Mouse (Mus musculus) adipose tissue, adult 10 weeks (tissue): ENCODE measurements around the gene Hagh. TPM values are rescaled to one million over a fixed set of nuclear protein-coding genes. Genes with fewer than 3 reads are reported as not detected.

Source experiments
- polyA plus RNA-seq: library from polyadenylated mRNA; stranded (reverse); fragments of 350-450 nt; fragmentation: Illumina TruSeq; extraction: RNeasy Lipid Tissue Mini Kit (QIAGEN cat#74804); gene quantifications from one replicate; pipeline ENCODE4 v1.2.3, GENCODE M21; 2014; ENCODE audit warnings: low read depth, low replicate concordance

Gene Hagh
- 75.0 TPM for polyA plus RNA-seq

GRCm38 (mm10) chr17:24839842-24840241, at the start of gene Hagh:
Gene Hagh, plus strand, starts transcription at chr17:24840143.

GRCm38 (mm10) chr17:24803952-24804951, 35.7 kb upstream of the Hagh start, which contains the start of gene Meiob:
Gene Meiob, plus strand, starts transcription at chr17:24804289.

DNA sequence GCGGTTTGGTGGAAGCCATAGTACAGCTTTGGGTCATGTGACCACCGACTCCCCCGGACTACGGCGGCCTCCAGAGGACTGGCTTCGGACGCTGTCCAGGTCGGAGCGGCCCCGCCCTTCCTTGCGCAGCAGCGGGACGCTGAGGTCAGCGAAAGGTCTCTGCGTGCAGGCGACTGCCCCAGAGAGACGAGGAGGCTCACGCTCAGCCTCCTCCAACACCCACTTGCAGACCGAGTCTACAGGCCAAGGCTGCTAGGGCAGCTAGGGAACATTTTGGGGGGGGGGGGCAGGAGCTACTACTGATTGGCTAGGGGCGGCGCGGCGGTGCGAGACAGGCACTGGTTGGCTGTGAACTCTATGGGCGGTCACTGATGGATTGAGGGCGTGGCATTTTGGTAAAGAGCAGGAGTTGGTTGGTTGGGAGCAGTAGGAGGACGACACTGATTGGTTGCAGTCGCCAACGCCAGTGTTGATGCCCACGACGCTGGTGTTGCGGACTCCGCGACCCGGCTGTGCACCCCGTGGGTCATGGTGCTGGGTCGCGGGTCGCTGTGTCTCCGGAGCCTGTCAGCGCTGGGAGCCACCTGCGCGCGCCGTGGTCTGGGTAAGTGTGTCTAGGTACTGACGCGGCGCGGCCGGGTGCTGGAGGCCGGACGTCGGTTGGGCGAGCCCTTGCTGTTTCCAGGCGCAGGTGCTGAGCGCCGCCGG, 10.3 kb downstream of the Hagh start, which contains the start of gene Fahd1:
Gene Fahd1 (minus strand): TSS at position 300 of the 708 bp plus-strand sequence.

GRCm38 (mm10) chr17:24865776-24866175, 25.8 kb downstream of the Hagh start, which contains the start of gene Igfals:
Gene Igfals, plus strand, starts transcription at chr17:24865997.

DNA sequence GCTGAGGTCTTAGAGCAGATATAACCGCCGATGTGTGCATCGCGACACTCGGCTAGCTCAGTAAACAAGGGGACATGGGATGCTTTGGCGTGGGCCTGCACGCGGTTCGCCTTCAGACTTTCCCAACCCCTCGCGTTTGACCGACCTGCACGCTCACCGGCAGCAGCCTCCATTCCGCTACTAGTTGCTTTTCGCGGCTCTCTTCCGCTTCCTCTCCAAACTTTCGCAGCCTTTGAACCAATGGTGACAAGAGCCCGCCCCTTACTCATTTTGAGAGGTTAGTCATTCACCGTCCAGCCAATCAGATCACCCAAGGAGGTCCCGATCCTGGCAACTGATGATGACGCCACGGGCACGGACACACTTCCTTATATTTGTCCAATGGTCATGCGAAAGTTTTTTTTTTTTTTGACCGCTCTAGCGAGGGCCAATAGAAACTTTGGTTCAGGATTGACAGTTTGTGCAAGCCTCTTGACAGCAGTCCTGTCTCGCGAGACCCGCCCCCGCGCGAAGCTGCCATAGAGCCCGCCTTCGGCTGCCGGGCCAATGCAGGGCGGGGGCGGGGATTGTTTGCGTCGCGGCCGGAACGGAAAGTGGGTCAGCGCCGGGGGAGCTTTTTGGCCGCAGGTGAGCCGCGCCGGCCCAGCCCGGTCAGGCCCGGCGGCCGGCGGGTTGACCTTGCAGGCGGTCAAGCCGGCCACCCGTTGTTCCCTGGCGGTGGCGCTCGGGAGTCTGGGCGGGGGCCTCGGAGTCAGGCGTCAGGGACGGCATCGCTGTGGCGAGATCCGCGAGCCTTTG, 46.4 kb downstream of the Hagh start, which contains the start of the genes Nubp2 and Spsb3:
Gene Nubp2 (minus strand): TSS at position 216 of the 798 bp plus-strand sequence.
Gene Spsb3 (plus strand): TSS at position 510 of the 798 bp plus-strand sequence.

GRCm38 (mm10) chr17:24894995-24895547, 55.1 kb downstream of the Hagh start, which contains the start of the genes Eme2 and Mrps34:
Gene Eme2, minus strand, starts transcription at chr17:24895087.
Gene Mrps34, plus strand, starts transcription at chr17:24895116.

DNA sequence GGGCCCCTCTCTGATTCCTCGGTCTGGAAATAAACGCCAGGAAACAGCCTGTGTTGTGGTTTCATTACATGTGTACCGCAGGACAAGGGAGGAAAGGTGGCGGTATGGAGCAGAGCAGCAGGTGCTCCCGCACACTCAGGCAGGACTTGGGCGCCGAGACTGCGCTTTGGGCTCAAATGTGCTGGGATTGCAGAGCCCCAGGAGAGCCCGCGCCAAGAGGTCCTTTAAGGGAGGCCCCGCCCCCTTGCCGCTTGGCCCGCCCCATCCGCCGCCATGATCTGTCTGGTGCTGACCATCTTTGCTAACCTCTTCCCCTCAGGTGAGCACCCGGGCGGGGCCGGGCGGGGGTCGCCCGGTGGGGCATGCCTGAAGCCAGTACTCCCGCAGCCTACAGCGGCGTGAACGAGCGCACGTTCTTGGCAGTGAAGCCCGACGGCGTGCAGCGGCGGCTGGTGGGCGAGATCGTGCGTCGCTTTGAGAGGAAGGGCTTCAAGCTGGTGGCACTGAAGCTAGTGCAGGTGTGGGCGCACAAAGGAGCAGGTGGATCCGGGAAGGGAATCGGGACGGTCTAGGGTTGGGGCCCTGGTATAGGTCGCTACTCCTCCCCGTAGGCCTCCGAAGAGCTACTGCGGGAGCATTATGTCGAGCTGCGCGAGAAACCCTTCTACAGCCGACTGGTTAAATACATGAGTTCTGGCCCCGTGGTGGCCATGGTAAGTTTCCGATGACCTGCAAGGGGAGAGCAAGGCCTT, 56.5 kb downstream of the Hagh start, which contains the start of gene Nme3:
Gene Nme3 (plus strand): TSS at position 260 of the 752 bp plus-strand sequence.

Other genes with a start within 250 kb of the Hagh start
- gene Tsc2, start 207.5 kb upstream of the Hagh start, polyA plus RNA-seq, result 71.7 TPM
- gene Nthl1, start 207.5 kb upstream of the Hagh start, polyA plus RNA-seq, result 10.0 TPM
- gene Slc9a3r2, start 189.8 kb upstream of the Hagh start, polyA plus RNA-seq, result 43.1 TPM
- not detected for gene Npw, start 181.7 kb upstream of the Hagh start, polyA plus RNA-seq
- 33.7 TPM for gene Zfp598, start 170.5 kb upstream of the Hagh start, polyA plus RNA-seq
- not detected for gene Syngr3, start 150.2 kb upstream of the Hagh start, polyA plus RNA-seq
- gene Gfer, start 144.0 kb upstream of the Hagh start, polyA plus RNA-seq, result 27.0 TPM
- 4.2 TPM for gene Noxo1, start 143.9 kb upstream of the Hagh start, polyA plus RNA-seq
- gene Tbl3, start 132.5 kb upstream of the Hagh start, polyA plus RNA-seq, result 20.3 TPM
- gene Rnf151, start 122.1 kb upstream of the Hagh start, polyA plus RNA-seq, result 8.2 TPM
- 1,196 TPM for gene Rps2, start 122.0 kb upstream of the Hagh start, polyA plus RNA-seq
- gene Ndufb10, start 115.7 kb upstream of the Hagh start, polyA plus RNA-seq, result 212 TPM
- 44.8 TPM for gene Rpl3l, start 112.3 kb upstream of the Hagh start, polyA plus RNA-seq
- 165 TPM for gene Msrb1, start 103.5 kb upstream of the Hagh start, polyA plus RNA-seq
- 22.6 TPM for gene Hs3st6, start 87.2 kb upstream of the Hagh start, polyA plus RNA-seq
- 1.1 TPM for gene Meiob, start 35.9 kb upstream of the Hagh start, polyA plus RNA-seq
- gene Fahd1, start 10.2 kb downstream of the Hagh start, polyA plus RNA-seq, result 15.6 TPM
- 11.6 TPM for gene Igfals, start 25.9 kb downstream of the Hagh start, polyA plus RNA-seq
- gene Nubp2, start 46.2 kb downstream of the Hagh start, polyA plus RNA-seq, result 38.1 TPM
- 33.3 TPM for gene Spsb3, start 46.5 kb downstream of the Hagh start, polyA plus RNA-seq
- 35.3 TPM for gene Eme2, start 54.9 kb downstream of the Hagh start, polyA plus RNA-seq
- gene Mrps34, start 55.0 kb downstream of the Hagh start, polyA plus RNA-seq, result 79.8 TPM
- 52.6 TPM for gene Nme3, start 56.4 kb downstream of the Hagh start, polyA plus RNA-seq
- gene Mapk8ip3, start 96.8 kb downstream of the Hagh start, polyA plus RNA-seq, result 54.7 TPM
- gene Jpt2, start 120.5 kb downstream of the Hagh start, polyA plus RNA-seq, result 49.4 TPM
- 15.0 TPM for gene Cramp1l, start 175.6 kb downstream of the Hagh start, polyA plus RNA-seq
- gene Ift140, start 175.9 kb downstream of the Hagh start, polyA plus RNA-seq, result 18.5 TPM
- 21.5 TPM for gene Tmem204, start 243.4 kb downstream of the Hagh start, polyA plus RNA-seq